Comparison of ENCODE assay signal across 8 mouse cellular contexts in the genomic region with DNA sequence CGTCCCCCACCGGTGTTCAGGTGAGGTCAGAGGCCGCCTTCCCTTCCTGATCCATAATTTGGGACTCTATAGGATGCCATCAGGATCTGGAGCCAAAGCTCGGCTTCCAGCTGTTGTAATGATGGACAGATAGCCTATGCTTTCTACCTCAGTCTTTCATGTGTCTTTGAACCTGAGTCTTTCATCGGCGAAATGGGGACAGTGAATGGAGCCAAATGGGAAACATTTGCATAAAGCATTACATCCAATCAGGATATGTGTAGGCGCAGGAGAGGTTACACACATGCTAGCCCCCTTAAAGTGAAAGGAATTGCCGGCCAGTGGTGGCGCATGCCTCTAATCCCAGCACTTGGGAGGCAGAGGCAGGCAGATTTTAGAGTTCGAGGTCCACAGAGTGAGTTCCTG. TPM values are rescaled to one million over a fixed set of nuclear protein-coding genes. Genes with fewer than 3 reads are reported as not detected.
DNase-seq lines count a peak whose midpoint lies in the region; ATAC-seq and TF ChIP-seq lines count a peak whose summit lies in the region.

No protein-coding gene starts in this region.

- H3K4me2 ChIP-seq in forebrain, embryonic 15.5 days (replicated peaks): peak overlapping the region; percentile 66
- H3K4me2 ChIP-seq in neural tube, embryonic 13.5 days: peak overlapping the region; percentile 56

- WGBS in bone marrow, adult 2 months: under 1% methylated on average over 10 of the region's 10 CpGs
- WGBS in forebrain, embryonic 15.5 days: under 1% methylated on average over 10 of the region's 10 CpGs
- WGBS in liver, adult 2 months: under 1% methylated on average over 10 of the region's 10 CpGs
- 2% methylated on average over 10 of the region's 10 CpGs for WGBS in neural tube, embryonic 13.5 days

- peaks cover 13% of the 10 kb centered on the region for H3K79me2 ChIP-seq in liver, adult 2 months (ENCODE audit: control insufficient read depth, insufficient read depth, low read length)

- DNase-seq in layer of hippocampus, adult 2 months (ENCODE audit: low spot score in 2 of 2): peak in 1 of 2 experiments; percentile 29
- DNase-seq in layer of hippocampus, adult 11-12 months (ENCODE audit: low spot score): no peak
- DNase-seq in liver, adult 2 months (ENCODE audit: extremely low read depth, low read depth, low spot score): peak; percentile 55
- no peak for DNase-seq in cerebellum, adult 9-11 months
- DNase-seq in spleen, adult 12 weeks (ENCODE audit: low spot score): no peak

- peak overlapping the region; percentile 63 for H3K4me3 ChIP-seq in layer of hippocampus, adult 2 months
- peak overlapping the region; percentile 97 for H3K4me3 ChIP-seq in bone marrow, adult 2 months (replicated peaks; ENCODE audit: control insufficient read depth, low read depth, low read length)
- peak overlapping the region; percentile 73 for H3K4me3 ChIP-seq in forebrain, embryonic 15.5 days
- peak overlapping the region; percentile 91 for H3K4me3 ChIP-seq in liver, adult 2 months (ENCODE audit: insufficient read depth, low read depth, low read length)
- peak overlapping the region; percentile 68 for H3K4me3 ChIP-seq in neural tube, embryonic 13.5 days

- H3K9ac ChIP-seq in forebrain, embryonic 15.5 days (replicated peaks): peak overlapping the region; percentile 75
- peak overlapping the region; percentile 79 for H3K9ac ChIP-seq in liver, adult 2 months (ENCODE audit: low read depth, low read length)
- H3K9ac ChIP-seq in neural tube, embryonic 13.5 days: peak overlapping the region; percentile 76

- H3K27me3 ChIP-seq in forebrain, embryonic 15.5 days: no peaks in the 10 kb centered on the region
- no peaks in the 10 kb centered on the region for H3K27me3 ChIP-seq in liver, adult 2 months (ENCODE audit: control insufficient read depth, insufficient read depth, low read length)
- no peaks in the 10 kb centered on the region for H3K27me3 ChIP-seq in neural tube, embryonic 13.5 days

- peak; percentile 71 for ATAC-seq in forebrain, embryonic 15.5 days (replicated peaks)
- ATAC-seq in neural tube, embryonic 13.5 days (ENCODE audit: low read depth): peak; percentile 86

- H3K27ac ChIP-seq in layer of hippocampus, adult 2 months: peak overlapping the region; percentile 94
- peak overlapping the region; percentile 67 for H3K27ac ChIP-seq in bone marrow, adult 2 months (ENCODE audit: control insufficient read depth, insufficient read depth, low read depth, low read length, poor library complexity)
- H3K27ac ChIP-seq in forebrain, embryonic 15.5 days (replicated peaks): peak overlapping the region; percentile 88
- H3K27ac ChIP-seq in liver, adult 2 months (replicated peaks; ENCODE audit: insufficient read depth, low read depth, low read length): peak overlapping the region; percentile 67
- peak overlapping the region; percentile 92 for H3K27ac ChIP-seq in neural tube, embryonic 13.5 days (replicated peaks)

- peaks cover 44% of the 10 kb centered on the region for H3K36me3 ChIP-seq in forebrain, embryonic 15.5 days
- H3K36me3 ChIP-seq in liver, adult 2 months (ENCODE audit: control insufficient read depth, insufficient read depth, low read length): peaks cover 4% of the 10 kb centered on the region; the same call in 1 of the 2 replicates
- peaks cover 63% of the 10 kb centered on the region for H3K36me3 ChIP-seq in neural tube, embryonic 13.5 days

- TF ChIP-seq CTCF in layer of hippocampus, adult 2 months (conservative IDR thresholded peaks at IDR 0.05): peak; percentile 45
- no peak for TF ChIP-seq CTCF in bone marrow, adult 2 months (IDR thresholded peaks at IDR 0.05; ENCODE audit: control insufficient read depth, insufficient read depth, low read length)
- TF ChIP-seq CTCF in liver, adult 2 months (IDR thresholded peaks at IDR 0.05; ENCODE audit: low read depth, low read length): no peak

- no peak for TF ChIP-seq POLR2A in bone marrow, adult 2 months (IDR thresholded peaks at IDR 0.05; ENCODE audit: borderline replicate concordance, control insufficient read depth, low read depth, low read length)
- TF ChIP-seq POLR2A in liver, adult 2 months (IDR thresholded peaks at IDR 0.05; ENCODE audit: extremely low read depth, insufficient read depth, low read length): no peak

- H3K9me3 ChIP-seq in forebrain, embryonic 15.5 days: no peaks in the 10 kb centered on the region
- H3K9me3 ChIP-seq in neural tube, embryonic 13.5 days: no peaks in the 10 kb centered on the region

- no peaks in the 10 kb centered on the region for H3K4me1 ChIP-seq in bone marrow, adult 2 months (ENCODE audit: control insufficient read depth, insufficient read depth, low read length)
- H3K4me1 ChIP-seq in forebrain, embryonic 15.5 days: peaks cover 23% of the 10 kb centered on the region
- H3K4me1 ChIP-seq in liver, adult 2 months (ENCODE audit: control insufficient read depth, insufficient read depth, low read length): peaks cover 4% of the 10 kb centered on the region
- H3K4me1 ChIP-seq in neural tube, embryonic 13.5 days (replicated peaks): peaks cover 28% of the 10 kb centered on the region

RNA-seq across cellular contexts. Expression of a gene that starts 0.7 kb away (rescaled TPM):
- 10 to 100 TPM; 23.6 to 25.2 TPM for total RNA-seq in layer of hippocampus, adult 2 months (2021)
- 2.1 and 3.7 TPM in 2 replicates for polyA plus RNA-seq in bone marrow, adult 2 months (2011; ENCODE audit: insufficient read depth, insufficient read length, low replicate concordance, missing spikeins)
- 22.8 TPM in 2 replicates for polyA plus RNA-seq in forebrain, embryonic 15.5 days (2015; fragmentation: Nextera tagmentation; extraction: Ambion mirVana)
- total RNA-seq in liver, adult 2 months (2014; rRNA removed): 0.55 and 0.81 TPM in 2 replicates
- 3.2 and 4.4 TPM in 2 replicates for polyA plus RNA-seq in liver, adult 2 months (2012; rRNA removed)
- polyA plus RNA-seq in neural tube, embryonic 13.5 days (2015; fragmentation: Nextera tagmentation; extraction: Ambion mirVana): 22.3 and 23.7 TPM in 2 replicates

RNA-seq across cellular contexts. Expression of a gene that starts 5.2 kb away (rescaled TPM):
- total RNA-seq in layer of hippocampus, adult 2 months (2021): under 1 TPM; 0.47 to 0.79 TPM
- not detected in 2 replicates for polyA plus RNA-seq in bone marrow, adult 2 months (2011; ENCODE audit: insufficient read depth, insufficient read length, low replicate concordance, missing spikeins)
- polyA plus RNA-seq in forebrain, embryonic 15.5 days (2015; fragmentation: Nextera tagmentation; extraction: Ambion mirVana): not detected in 2 replicates
- total RNA-seq in liver, adult 2 months (2014; rRNA removed): 0.18 TPM in 1 of 2 replicates, not detected in the other
- polyA plus RNA-seq in liver, adult 2 months (2012; rRNA removed): not detected in 2 replicates
- not detected in 2 replicates for polyA plus RNA-seq in neural tube, embryonic 13.5 days (2015; fragmentation: Nextera tagmentation; extraction: Ambion mirVana)

RNA-seq across cellular contexts. Expression of a gene that starts 9.5 kb away (rescaled TPM):
- 100 to 1,000 TPM; 103 to 108 TPM for total RNA-seq in layer of hippocampus, adult 2 months (2021)
- 61.0 and 109 TPM in 2 replicates for polyA plus RNA-seq in bone marrow, adult 2 months (2011; ENCODE audit: insufficient read depth, insufficient read length, low replicate concordance, missing spikeins)
- 97.7 and 98.4 TPM in 2 replicates for polyA plus RNA-seq in forebrain, embryonic 15.5 days (2015; fragmentation: Nextera tagmentation; extraction: Ambion mirVana)
- 112 and 135 TPM in 2 replicates for total RNA-seq in liver, adult 2 months (2014; rRNA removed)
- 164 and 279 TPM in 2 replicates for polyA plus RNA-seq in liver, adult 2 months (2012; rRNA removed)
- polyA plus RNA-seq in neural tube, embryonic 13.5 days (2015; fragmentation: Nextera tagmentation; extraction: Ambion mirVana): 97.5 and 109 TPM in 2 replicates

RNA-seq across cellular contexts. Expression of a gene that starts 10.1 kb away (rescaled TPM):
- total RNA-seq in layer of hippocampus, adult 2 months (2021): 1 to 10 TPM; 2.8 to 3.6 TPM
- 0.97 TPM in 1 of 2 replicates, not detected in the other for polyA plus RNA-seq in bone marrow, adult 2 months (2011; ENCODE audit: insufficient read depth, insufficient read length, low replicate concordance, missing spikeins)
- 5.6 and 6.5 TPM in 2 replicates for polyA plus RNA-seq in forebrain, embryonic 15.5 days (2015; fragmentation: Nextera tagmentation; extraction: Ambion mirVana)
- 1.6 and 2.3 TPM in 2 replicates for total RNA-seq in liver, adult 2 months (2014; rRNA removed)
- polyA plus RNA-seq in liver, adult 2 months (2012; rRNA removed): 4.5 and 5.6 TPM in 2 replicates
- polyA plus RNA-seq in neural tube, embryonic 13.5 days (2015; fragmentation: Nextera tagmentation; extraction: Ambion mirVana): 4.9 and 5.4 TPM in 2 replicates

RNA-seq across cellular contexts. Expression of a gene that starts 18.3 kb away (rescaled TPM):
- 1 to 10 TPM; 7.2 to 8.9 TPM for total RNA-seq in layer of hippocampus, adult 2 months (2021)
- polyA plus RNA-seq in bone marrow, adult 2 months (2011; ENCODE audit: insufficient read depth, insufficient read length, low replicate concordance, missing spikeins): 3.4 and 4.4 TPM in 2 replicates
- 13.9 and 14.5 TPM in 2 replicates for polyA plus RNA-seq in forebrain, embryonic 15.5 days (2015; fragmentation: Nextera tagmentation; extraction: Ambion mirVana)
- total RNA-seq in liver, adult 2 months (2014; rRNA removed): 0.83 and 1.1 TPM in 2 replicates
- polyA plus RNA-seq in liver, adult 2 months (2012; rRNA removed): 0.73 and 0.82 TPM in 2 replicates
- 14.2 and 16.7 TPM in 2 replicates for polyA plus RNA-seq in neural tube, embryonic 13.5 days (2015; fragmentation: Nextera tagmentation; extraction: Ambion mirVana)
